Mouse (Mus musculus) heart, adult 2 months (tissue): ENCODE measurements at regions not wholly inside any gene's neighbourhood (a gene's known extent, or its start where the extent isn't known, plus 50 kb on each side); places are given as distances from the start of the nearest gene placed in this dataset.

Source experiments
- CTCF ChIP-seq: fragments of 200-600 bp; IDR thresholded peaks from 2 replicates; pipeline ENCODE4 v1.8.1; 2022; ENCODE audit warnings: antibody characterized with exemption, mild to moderate bottlenecking, moderate library complexity
- POLR2A ChIP-seq: fragments of 200-500 bp; IDR thresholded peaks from 2 replicates; pipeline ENCODE4 v1.6.1; 2011; ENCODE audit warnings: mild to moderate bottlenecking, low read depth, low read length, control low read depth; ENCODE audit not compliant: insufficient read depth

GRCm38 (mm10) chr14:46191639-46192399 lies 187.4 kb upstream of the Gm15217 start:
- no peak for TF ChIP-seq CTCF
- TF ChIP-seq POLR2A, result no peak
